Mouse (Mus musculus) ES-Bruce4 (cell line): ENCODE results near the gene Cyp2g1. TPM values are rescaled to one million over a fixed set of nuclear protein-coding genes. Genes with fewer than 3 reads are reported as not detected.
"Not testable (repeated sequence)": the region's sequence is repeated elsewhere in the genome, so short reads cannot be mapped to it uniquely, and the experiment has no call there.

ENCODE experiments used
- H3K27ac ChIP-seq: 2 replicates; pipeline ENCODE4 v1.5.1; 2012; ENCODE audit warnings: low read length, inconsistent platforms; ENCODE audit not compliant: insufficient read depth
- H3K27me3 ChIP-seq: 2 replicates; pipeline ENCODE4 v1.6.1; 2012; ENCODE audit warnings: mild to moderate bottlenecking, low read length, inconsistent platforms; ENCODE audit not compliant: control insufficient read depth, poor library complexity, insufficient read depth, severe bottlenecking
- H3K36me3 ChIP-seq: 2 replicates; pipeline ENCODE4 v1.6.1; 2012; ENCODE audit warnings: inconsistent platforms, mild to moderate bottlenecking, low read length, moderate library complexity; ENCODE audit not compliant: control insufficient read depth, poor library complexity, insufficient read depth, severe bottlenecking
- H3K4me1 ChIP-seq: one replicate; pipeline ENCODE4 v1.8.1; 2011; ENCODE audit warnings: low read length; ENCODE audit not compliant: control insufficient read depth, insufficient read depth
- H3K4me3 ChIP-seq: 2 replicates; pipeline ENCODE4 v1.5.1; 2011; ENCODE audit warnings: low read depth, mild to moderate bottlenecking, low read length
- H3K9ac ChIP-seq: 2 replicates; pipeline ENCODE4 v1.6.1; 2012; ENCODE audit warnings: low read depth, mild to moderate bottlenecking, inconsistent platforms; ENCODE audit not compliant: poor library complexity, severe bottlenecking
- H3K9me3 ChIP-seq: replicated peaks from 2 replicates; pipeline ENCODE4 v1.6.1; 2012; ENCODE audit warnings: mild to moderate bottlenecking, low read length, inconsistent platforms; ENCODE audit not compliant: control insufficient read depth, poor library complexity, insufficient read depth, severe bottlenecking
- CTCF ChIP-seq: IDR thresholded peaks from one replicate; pipeline ENCODE4 v1.8.1; 2011; ENCODE audit warnings: low read depth, low read length
- EP300 ChIP-seq: IDR thresholded peaks from 2 replicates; pipeline ENCODE4 v1.6.1; 2011; ENCODE audit warnings: low read depth, low read length; ENCODE audit not compliant: insufficient read depth
- POLR2A ChIP-seq: IDR thresholded peaks from one replicate; pipeline ENCODE4 v1.8.1; 2011; ENCODE audit warnings: low read length; ENCODE audit not compliant: insufficient read depth
- polyA plus RNA-seq: library from polyadenylated mRNA; stranded (reverse); fragments of >200 nt; gene quantifications from 2 replicates; pipeline ENCODE4 v1.2.4, GENCODE M21; 2011; ENCODE audit warnings: low read depth; ENCODE audit not compliant: missing spikeins, insufficient read depth, insufficient read length

Cyp2g1 gene
- polyA plus RNA-seq, 1 experiment: not detected

DNA sequence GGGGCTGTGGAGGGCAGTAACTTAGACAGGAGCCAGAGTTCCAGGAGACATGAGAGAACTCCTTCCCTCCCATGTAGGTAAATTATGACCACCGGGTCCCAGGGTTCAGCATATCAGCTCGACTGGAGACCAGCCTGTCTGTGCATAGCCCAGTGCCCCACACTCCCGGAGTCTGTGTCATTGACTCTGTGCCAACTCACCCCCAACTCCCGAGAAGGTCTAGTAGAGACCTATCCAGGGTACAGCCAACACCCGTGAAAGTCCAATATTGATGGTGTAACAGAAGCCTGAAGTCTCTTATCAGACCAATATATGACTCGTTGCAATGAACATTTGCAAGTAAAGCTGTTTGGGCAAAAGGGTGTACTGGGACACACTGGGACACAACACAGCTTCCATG lies 18.7 kb upstream of the Cyp2g1 start:
- no peak overlapping the region for H3K27ac ChIP-seq
- no peaks in the 10 kb centered on the region for H3K36me3 ChIP-seq
- TF ChIP-seq POLR2A: no peak
- TF ChIP-seq CTCF: no peak
- TF ChIP-seq EP300: no peak

DNA sequence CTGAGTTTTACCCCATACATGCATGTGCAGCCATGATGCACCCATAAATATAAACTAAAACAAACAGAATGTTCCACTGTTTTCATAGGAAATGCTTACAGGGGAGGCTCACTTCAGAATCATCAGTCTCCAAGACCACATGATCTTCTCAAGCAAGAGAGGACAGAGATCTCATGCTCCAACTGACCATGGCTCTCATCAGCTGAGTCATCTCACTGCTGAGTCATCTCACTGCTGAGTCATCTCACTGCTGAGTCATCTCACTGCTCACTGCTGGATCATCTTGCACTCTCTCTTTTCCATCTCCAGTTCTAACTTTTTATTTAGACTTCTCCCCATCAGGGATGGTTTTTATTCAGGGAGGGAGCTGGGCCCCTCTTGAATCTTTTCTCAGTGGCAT lies 8.6 kb upstream of the Cyp2g1 start:
- Histone ChIP-seq H3K27ac (peak overlapping the region; percentile 75), H3K4me3 (no peak overlapping the region), H3K36me3 (no peaks in the 10 kb centered on the region), H3K4me1 (no peaks in the 10 kb centered on the region), H3K9me3 (peaks cover 3% of the 10 kb centered on the region; the same call in 1 of the 2 replicates), H3K27me3 (no peaks in the 10 kb centered on the region), H3K9ac (no peak overlapping the region)
- TF ChIP-seq CTCF (no peak), EP300 (0 out of 2 replicates have a peak, but pooled peaks have one; percentile 45)

More for the DNA sequence above, 18.7 kb upstream of the Cyp2g1 start:
- Histone ChIP-seq H3K9me3 (peaks cover 7% of the 10 kb centered on the region), H3K4me3 (no peak overlapping the region), H3K9ac (no peak overlapping the region), H3K4me1 (peaks cover 2% of the 10 kb centered on the region), H3K27me3 (no peaks in the 10 kb centered on the region)

DNA sequence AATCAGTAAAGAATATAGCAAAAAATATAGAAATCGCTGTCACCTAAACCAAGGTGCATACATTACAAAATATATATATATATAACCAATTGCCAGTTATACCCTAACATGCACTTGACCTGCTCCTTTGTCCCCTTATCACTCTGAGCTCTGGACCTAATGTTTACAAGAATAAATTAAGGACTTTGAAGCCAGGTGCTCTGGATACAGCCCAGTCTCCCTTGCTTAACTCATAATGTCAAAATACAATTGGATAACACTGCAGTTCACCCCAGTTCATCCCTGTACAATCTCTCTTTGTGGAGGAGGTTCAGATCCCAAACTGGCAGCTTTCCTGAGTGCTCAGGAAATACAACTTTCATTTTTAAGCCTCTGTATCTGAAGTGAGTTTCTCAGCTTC lies 7.7 kb upstream of the Cyp2g1 start:
- Histone ChIP-seq H3K4me3 (no peak overlapping the region), H3K4me1 (no peaks in the 10 kb centered on the region), H3K27me3 (no peaks in the 10 kb centered on the region), H3K9ac (no peak overlapping the region), H3K27ac (no peak overlapping the region), H3K36me3 (no peaks in the 10 kb centered on the region), H3K9me3 (peaks cover 3% of the 10 kb centered on the region; the same call in 1 of the 2 replicates)
- TF ChIP-seq EP300 (no peak), POLR2A (no peak), CTCF (no peak)

DNA sequence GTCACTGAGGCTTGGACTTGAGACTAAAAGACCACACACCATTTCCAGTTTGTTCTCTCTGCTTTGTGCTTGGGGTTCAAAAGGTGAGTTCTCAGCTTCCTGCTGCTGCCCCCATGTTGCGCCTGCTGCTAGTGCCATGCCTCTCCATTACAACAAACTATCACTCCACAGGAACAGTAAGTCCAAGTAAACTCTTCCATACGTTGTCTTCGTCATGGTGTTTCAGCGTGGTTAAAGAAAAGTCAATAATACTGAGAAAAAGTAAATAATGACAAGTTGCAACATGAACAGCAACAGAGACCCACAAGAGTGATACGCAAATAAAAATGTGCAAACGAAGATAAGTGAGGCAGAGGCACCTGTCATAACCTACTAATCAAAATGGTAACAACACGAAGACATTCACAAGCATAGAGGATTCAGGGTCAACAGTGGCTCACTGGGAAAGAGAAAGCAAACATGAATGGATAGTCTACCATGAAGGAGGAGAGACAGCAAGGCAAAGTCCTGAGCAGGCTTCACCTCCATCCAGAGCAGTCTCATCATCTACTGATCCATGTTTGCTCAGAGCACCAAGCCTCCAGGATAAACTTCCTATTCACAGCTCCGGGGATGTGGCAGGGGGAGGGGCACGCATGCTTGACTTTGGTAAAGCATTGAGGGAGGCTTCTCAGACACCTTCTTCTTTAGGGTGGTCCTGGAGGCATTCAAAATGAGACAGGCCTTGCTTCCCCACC lies 23.0 kb downstream of the Cyp2g1 start:
- not testable (repeated sequence) for H3K27ac ChIP-seq, H3K27me3 ChIP-seq, H3K36me3 ChIP-seq, H3K4me1 ChIP-seq, H3K4me3 ChIP-seq, H3K9me3 ChIP-seq, H3K9ac ChIP-seq

DNA sequence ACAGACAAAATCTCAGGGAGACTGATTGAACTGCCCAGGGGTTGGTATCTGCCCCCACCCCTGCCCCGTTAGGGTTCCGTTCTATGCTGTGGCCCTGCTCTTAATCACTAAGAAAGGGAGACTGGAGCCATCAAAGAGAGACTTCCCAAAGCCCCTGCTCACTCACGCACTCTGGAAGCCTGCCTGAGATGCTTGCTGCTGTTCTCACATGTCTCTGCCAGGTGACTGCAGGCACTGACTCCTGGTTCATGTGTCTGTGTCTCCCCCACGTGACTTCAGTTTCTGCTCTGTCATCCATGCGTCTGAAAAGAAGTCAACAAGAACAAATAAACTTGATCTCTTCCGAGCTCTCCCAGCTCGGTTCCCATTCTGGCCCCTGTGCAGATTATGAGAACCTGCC lies 24.0 kb downstream of the Cyp2g1 start:
- not testable (repeated sequence) for H3K27me3 ChIP-seq, H3K4me3 ChIP-seq

DNA sequence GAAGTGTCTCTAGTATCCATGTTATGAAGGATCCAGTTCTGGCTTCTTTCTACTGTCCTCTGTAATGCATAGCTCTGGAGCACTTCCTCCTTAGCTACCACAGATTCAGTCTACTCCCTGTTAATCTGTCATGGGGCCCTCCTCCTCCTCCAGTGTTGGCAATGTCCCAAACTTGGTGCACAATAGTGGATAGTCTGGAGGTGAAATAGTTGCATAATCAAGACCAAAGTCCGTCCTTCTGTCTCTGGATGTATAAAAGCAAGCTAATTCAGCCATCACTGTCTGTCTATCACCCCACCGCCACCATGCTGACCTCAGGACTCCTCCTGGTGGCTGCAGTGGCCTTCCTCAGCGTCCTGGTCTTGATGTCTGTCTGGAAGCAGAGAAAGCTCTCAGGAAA lies 26.4 kb downstream of the Cyp2g1 start, which contains the start of gene Cyp2a5:
Gene Cyp2a5, plus strand, starts transcription at position 247 of the 400 bp plus-strand sequence.
- H3K27me3 ChIP-seq, H3K4me1 ChIP-seq, H3K36me3 ChIP-seq, H3K4me3 ChIP-seq, H3K27ac ChIP-seq, H3K9me3 ChIP-seq, H3K9ac ChIP-seq: not testable (repeated sequence)

More for the DNA sequence above, 24.0 kb downstream of the Cyp2g1 start:
- not testable (repeated sequence) for H3K9ac ChIP-seq, H3K27ac ChIP-seq, H3K4me1 ChIP-seq, H3K9me3 ChIP-seq, H3K36me3 ChIP-seq

DNA sequence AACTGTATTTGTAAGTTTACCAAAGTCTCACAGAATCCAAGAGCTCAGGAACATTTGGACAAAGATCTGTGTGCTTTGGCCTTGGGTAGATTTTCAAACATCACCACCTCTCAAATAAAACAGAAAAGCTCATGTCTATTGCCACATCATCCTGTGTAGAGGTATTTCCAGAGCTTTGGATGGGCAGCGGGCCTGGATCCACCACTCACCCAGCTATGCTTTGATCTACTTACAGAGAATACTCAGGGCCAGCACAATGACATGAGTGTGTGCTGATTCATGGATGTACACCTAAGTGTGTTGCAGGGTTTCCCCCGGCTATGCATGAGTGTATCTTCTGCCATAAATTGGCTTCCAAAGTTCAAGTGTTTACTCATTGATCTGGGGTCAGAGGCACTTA lies 34.7 kb downstream of the Cyp2g1 start:
- not testable (repeated sequence) for H3K4me1 ChIP-seq, H3K27me3 ChIP-seq, H3K4me3 ChIP-seq, H3K9me3 ChIP-seq, H3K36me3 ChIP-seq, H3K9ac ChIP-seq, H3K27ac ChIP-seq

DNA sequence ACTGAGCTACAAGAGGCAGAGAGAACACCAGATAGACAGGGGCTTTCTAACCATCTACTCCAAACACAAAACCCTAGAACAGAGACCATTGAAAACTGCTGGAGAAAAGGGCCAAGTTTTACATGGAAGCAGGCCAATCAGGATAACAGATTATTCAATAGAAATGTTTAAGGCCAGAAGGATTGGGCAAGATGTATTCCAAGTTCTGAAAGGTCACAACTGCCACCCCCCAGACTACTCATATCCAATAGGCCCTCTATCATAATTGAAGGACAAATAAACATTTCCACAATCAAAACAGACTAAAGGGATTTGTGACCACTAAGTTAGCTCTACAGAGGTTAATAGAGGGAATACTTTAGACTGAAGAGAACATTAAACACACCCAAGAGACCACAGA lies 41.4 kb downstream of the Cyp2g1 start:
- not testable (repeated sequence) for H3K36me3 ChIP-seq, H3K9me3 ChIP-seq, H3K27me3 ChIP-seq, H3K4me3 ChIP-seq, H3K9ac ChIP-seq, H3K4me1 ChIP-seq, H3K27ac ChIP-seq
